In genomic region chr13:55097841-55098240, GRCm38 (mm10) we compare ENCODE assay signal across 22 mouse cellular contexts. TPM values are rescaled to one million over a fixed set of nuclear protein-coding genes. Genes with fewer than 3 reads are reported as not detected.
A peak's percentile ranks its signal among the peaks of the same experiment; 100 is the strongest.
DNase-seq lines count a peak whose midpoint lies in the region; ATAC-seq and TF ChIP-seq lines count a peak whose summit lies in the region.
"Not testable (repeated sequence)": the region's sequence is repeated elsewhere in the genome, so short reads cannot be mapped to it uniquely, and the experiment has no call there.
"Had no signal": no experiment of that assay in that cellular context is flagged by ENCODE, and none has a peak within 500 bp of the region (broad histone marks: within the 10 kb centered on the region; RNA-seq: fewer than 3 reads in every experiment).

No protein-coding gene starts in this region.

- H3K9me3 ChIP-seq in E14TG2a.4 (ENCODE audit: low read length) = peaks cover 16% of the 10 kb centered on the region
- H3K9me3 ChIP-seq in forebrain, postnatal 0 days (ENCODE audit: low read length); lung, embryonic 14.5 days (ENCODE audit: low read depth, low read length); stomach, postnatal 0 days (ENCODE audit: control insufficient read depth, low read length): not testable (repeated sequence)

- not testable (repeated sequence) for H3K9ac ChIP-seq in forebrain, postnatal 0 days; lung, embryonic 14.5 days; stomach, postnatal 0 days (ENCODE audit: low read length)

- not testable (repeated sequence) for H3K4me1 ChIP-seq in E14TG2a.4 (replicated peaks; ENCODE audit: low read depth, low read length); cerebellum, adult 2 months (ENCODE audit: control insufficient read depth, insufficient read depth, low read length); forebrain, postnatal 0 days (ENCODE audit: insufficient read depth); lung, embryonic 14.5 days (ENCODE audit: insufficient read depth); stomach, postnatal 0 days (replicated peaks; ENCODE audit: control insufficient read depth, insufficient read depth)

- TF ChIP-seq EP300 in stomach, postnatal 0 days (optimal IDR thresholded peaks at IDR 0.05) = not testable (repeated sequence)

- not testable (repeated sequence) for H3K27me3 ChIP-seq in E14TG2a.4 (ENCODE audit: insufficient read depth, low read length); cerebellum, adult 2 months (ENCODE audit: control insufficient read depth, insufficient read depth, low read length); forebrain, postnatal 0 days (ENCODE audit: insufficient read depth, low read length); lung, embryonic 14.5 days (ENCODE audit: insufficient read depth, low read length); stomach, postnatal 0 days (ENCODE audit: control insufficient read depth, insufficient read depth, low read length)

- 89% methylated on average over 3 of the region's 3 CpGs for WGBS in cerebellum, adult 2 months
- WGBS in forebrain, postnatal 0 days = 91% methylated on average over 3 of the region's 3 CpGs
- WGBS in lung, embryonic 14.5 days = 83% methylated on average over 3 of the region's 3 CpGs
- WGBS in stomach, postnatal 0 days = 93% methylated on average over 3 of the region's 3 CpGs

- not testable (repeated sequence) for H3K36me3 ChIP-seq in E14TG2a.4 (ENCODE audit: insufficient read depth, low read length); forebrain, postnatal 0 days (ENCODE audit: insufficient read depth); lung, embryonic 14.5 days (ENCODE audit: insufficient read depth); stomach, postnatal 0 days (ENCODE audit: control insufficient read depth, insufficient read depth, low read length)

- ATAC-seq in forebrain, postnatal 0 days; lung, embryonic 14.5 days (ENCODE audit: insufficient read depth); stomach, postnatal 0 days (ENCODE audit: low FRiP score, low TSS enrichment): not testable (repeated sequence)

- H3K4me2 ChIP-seq in forebrain, postnatal 0 days (ENCODE audit: low read depth); lung, embryonic 14.5 days; stomach, postnatal 0 days (replicated peaks; ENCODE audit: low read depth): not testable (repeated sequence)

- not testable (repeated sequence) for TF ChIP-seq POLR2A in cerebellum, adult 2 months (IDR thresholded peaks at IDR 0.05; ENCODE audit: borderline replicate concordance, insufficient read depth, low read length)

- peak; percentile 20 for DNase-seq in 3T3-L1 (ENCODE audit: low read depth, low spot score)
- DNase-seq in cerebellum, adult 2 months; forebrain, postnatal 0 days; layer of hippocampus, adult 2 months (ENCODE audit: low spot score in 2 of 2); lung, embryonic 14.5 days; stomach, postnatal 0 days (ENCODE audit: low spot score): not testable (repeated sequence)
- DNase-seq in induced T-regulatory cell, adult 2 months (ENCODE audit: low read depth) = peak; percentile 29

- peak; percentile 24; the same call in 1 of the 2 replicates for TF ChIP-seq CTCF in E14TG2a.4 (conservative IDR thresholded peaks at IDR 0.05; ENCODE audit: low read length)
- 0 out of 2 replicates have a peak, but pooled peaks have one; percentile 4 for TF ChIP-seq CTCF in cerebellum, adult 2 months (IDR thresholded peaks at IDR 0.05; ENCODE audit: borderline replicate concordance, insufficient read depth, low read depth, low read length)
- TF ChIP-seq CTCF in forebrain, postnatal 0 days (IDR thresholded peaks at IDR 0.05; ENCODE audit: low read depth) = peak; percentile 24; the same call in 1 of the 2 replicates
- peak; percentile 73 for TF ChIP-seq CTCF in layer of hippocampus, adult 2 months (conservative IDR thresholded peaks at IDR 0.05)
- TF ChIP-seq CTCF in lung, embryonic 14.5 days (IDR thresholded peaks at IDR 0.05; ENCODE audit: low read depth) = peak; percentile 24; the same call in 1 of the 2 replicates
- TF ChIP-seq CTCF in stomach, postnatal 0 days (IDR thresholded peaks at IDR 0.05; ENCODE audit: low read depth) = peak; percentile 38

- not testable (repeated sequence) for H3K4me3 ChIP-seq in E14TG2a.4 (replicated peaks; ENCODE audit: low read length); cerebellum, adult 2 months (replicated peaks; ENCODE audit: insufficient read depth, low read depth, low read length); forebrain, postnatal 0 days (ENCODE audit: low read depth, low read length); layer of hippocampus, adult 2 months; lung, embryonic 14.5 days (ENCODE audit: low read depth, low read length); stomach, postnatal 0 days (ENCODE audit: low read depth, low read length)

- H3K27ac ChIP-seq in cerebellum, adult 2 months (ENCODE audit: insufficient read depth, low read length); forebrain, postnatal 0 days (ENCODE audit: low read depth, low read length); layer of hippocampus, adult 2 months; lung, embryonic 14.5 days (ENCODE audit: low read depth); stomach, postnatal 0 days (replicated peaks): not testable (repeated sequence)

RNA-seq across cellular contexts. Expression of gene Uimc1, which starts 2.3 kb away (rescaled TPM):
- polyA plus RNA-seq in cerebellum, adult 2 months (2012; rRNA removed) = 24.0 and 24.8 TPM in 2 replicates
- 12.6 and 13.2 TPM in 2 replicates for total RNA-seq in forebrain, postnatal 0 days (2014; rRNA removed)
- polyA plus RNA-seq in forebrain, postnatal 0 days (2015; fragmentation: Nextera tagmentation; extraction: Ambion mirVana) = 12.2 and 13.3 TPM in 2 replicates
- total RNA-seq in layer of hippocampus, adult 2 months (2021) = 10 to 100 TPM; 27.9 to 28.5 TPM
- polyA plus RNA-seq in lung, embryonic 14.5 days (2014; fragmentation: Nextera tagmentation; extraction: Ambion mirVana) = 29.8 and 32.1 TPM in 2 replicates
- polyA plus RNA-seq in stomach, postnatal 0 days (2015; fragmentation: Nextera tagmentation; extraction: Ambion mirVana) = 16.7 and 17.0 TPM in 2 replicates

RNA-seq across cellular contexts. Expression of gene Zfp346, which starts 7.3 kb away (rescaled TPM):
- polyA plus RNA-seq in cerebellum, adult 2 months (2012; rRNA removed) = 48.5 and 52.5 TPM in 2 replicates
- 24.8 and 32.8 TPM in 2 replicates for total RNA-seq in forebrain, postnatal 0 days (2014; rRNA removed)
- polyA plus RNA-seq in forebrain, postnatal 0 days (2015; fragmentation: Nextera tagmentation; extraction: Ambion mirVana) = 14.4 and 20.5 TPM in 2 replicates
- total RNA-seq in layer of hippocampus, adult 2 months (2021) = 10 to 100 TPM; 43.0 to 50.3 TPM
- 22.3 and 25.0 TPM in 2 replicates for polyA plus RNA-seq in lung, embryonic 14.5 days (2014; fragmentation: Nextera tagmentation; extraction: Ambion mirVana)
- 5.0 and 6.4 TPM in 2 replicates for polyA plus RNA-seq in stomach, postnatal 0 days (2015; fragmentation: Nextera tagmentation; extraction: Ambion mirVana)

RNA-seq across cellular contexts. Expression of gene Gm17617, which starts 35.5 kb away (rescaled TPM):
- polyA plus RNA-seq in cerebellum, adult 2 months (2012; rRNA removed) = not detected in 2 replicates
- total RNA-seq in forebrain, postnatal 0 days (2014; rRNA removed) = not detected in 2 replicates
- not detected in 2 replicates for polyA plus RNA-seq in forebrain, postnatal 0 days (2015; fragmentation: Nextera tagmentation; extraction: Ambion mirVana)
- total RNA-seq in layer of hippocampus, adult 2 months (2021) = not detected
- not detected in 2 replicates for polyA plus RNA-seq in lung, embryonic 14.5 days (2014; fragmentation: Nextera tagmentation; extraction: Ambion mirVana)
- polyA plus RNA-seq in stomach, postnatal 0 days (2015; fragmentation: Nextera tagmentation; extraction: Ambion mirVana) = not detected in 2 replicates
- total RNA-seq: adrenal gland, adult 2 months; adrenal gland, postnatal 25 days; gastrocnemius, adult 8-10 months; gastrocnemius, postnatal 36 days; heart, postnatal 10 days; heart, postnatal 4 days had no signal
- polyA plus RNA-seq: adrenal gland, adult 2 months; embryonic facial prominence, embryonic 10.5 days; embryonic facial prominence, embryonic 14.5 days; forebrain, embryonic 13.5 days; heart, embryonic 10.5 days; heart, embryonic 14.5 days; hindbrain, embryonic 12.5 days; hindbrain, embryonic 16.5 days; intestine, embryonic 15.5 days had no signal

RNA-seq across cellular contexts. Expression of gene Fgfr4, which starts 54.6 kb away (rescaled TPM):
- 0.05 and 0.16 TPM in 2 replicates for polyA plus RNA-seq in cerebellum, adult 2 months (2012; rRNA removed)
- total RNA-seq in forebrain, postnatal 0 days (2014; rRNA removed) = 0.08 and 0.19 TPM in 2 replicates
- polyA plus RNA-seq in forebrain, postnatal 0 days (2015; fragmentation: Nextera tagmentation; extraction: Ambion mirVana) = 0.33 and 0.40 TPM in 2 replicates
- under 1 TPM; 0.36 to 0.42 TPM for total RNA-seq in layer of hippocampus, adult 2 months (2021)
- polyA plus RNA-seq in lung, embryonic 14.5 days (2014; fragmentation: Nextera tagmentation; extraction: Ambion mirVana) = 14.6 and 17.3 TPM in 2 replicates
- 1.4 and 1.6 TPM in 2 replicates for polyA plus RNA-seq in stomach, postnatal 0 days (2015; fragmentation: Nextera tagmentation; extraction: Ambion mirVana)

Comparison
In these comparisons a context has a peak if more than half of its experiments do, and no peak if none do; other contexts are left out.
1. CTCF ChIP-seq: peak in every context shown above with its lines; median percentile 73 in layer of hippocampus, adult 2 months; 38 in stomach, postnatal 0 days; 24 in E14TG2a.4; 24 in forebrain, postnatal 0 days; 24 in lung, embryonic 14.5 days; 4 in cerebellum, adult 2 months.